Mouse (Mus musculus) liver, embryonic 16.5 days (tissue): Measurements from ENCODE around the gene Surf6. TPM values are rescaled to one million over a fixed set of nuclear protein-coding genes. Genes with fewer than 3 reads are reported as not detected.

ENCODE experiments used
- ATAC-seq: fragments of 200-750 bp; cut with Nextera tagmentation; 2 replicates; pipeline ENCODE4 v1.8.0; 2017; ENCODE audit warnings: low read depth, mild to moderate bottlenecking, moderate number of reproducible peaks, moderate library complexity
- H3K27ac ChIP-seq: fragments of 300-500 bp; sonication (generic); 2 replicates; pipeline ENCODE4 v1.5.1; 2014; ENCODE audit warnings: mild to moderate bottlenecking, low read length
- H3K27me3 ChIP-seq: fragments of 300-500 bp; sonication (generic); 2 replicates; pipeline ENCODE4 v1.6.1; 2014; ENCODE audit warnings: low read depth, low read length, mixed read lengths; ENCODE audit not compliant: control insufficient read depth, insufficient read depth
- H3K36me3 ChIP-seq: fragments of 300-500 bp; sonication (generic); 2 replicates; pipeline ENCODE4 v1.6.1; 2014; ENCODE audit warnings: mild to moderate bottlenecking; ENCODE audit not compliant: control insufficient read depth, insufficient read depth
- H3K4me1 ChIP-seq: fragments of 300-500 bp; sonication (generic); 2 replicates; pipeline ENCODE4 v1.6.1; 2014; ENCODE audit warnings: low read depth, low read length, mixed read lengths; ENCODE audit not compliant: control insufficient read depth
- H3K4me2 ChIP-seq: fragments of 300-500 bp; sonication (generic); 2 replicates; pipeline ENCODE4 v1.6.1; 2014; ENCODE audit warnings: low read depth, low read length, mixed read lengths
- H3K4me3 ChIP-seq: fragments of 300-500 bp; sonication (generic); 2 replicates; pipeline ENCODE4 v1.5.1; 2014; ENCODE audit warnings: low read depth, mild to moderate bottlenecking, low read length
- H3K9ac ChIP-seq: fragments of 300-500 bp; sonication (generic); 2 replicates; pipeline ENCODE4 v1.6.1; 2014; ENCODE audit warnings: low read depth, low read length
- H3K9me3 ChIP-seq: fragments of 300-500 bp; sonication (generic); replicated peaks from 2 replicates; pipeline ENCODE4 v1.6.1; 2016; ENCODE audit warnings: low read length; ENCODE audit not compliant: control insufficient read depth
- WGBS: fragments of 180-500 bp; shearing (Covaris S2); extraction: QIAGEN DNeasy Blood & Tissue Kit; methylation state at CpG from one replicate; pipeline ENCODE4 v1.1.7; 2014; ENCODE audit not compliant: insufficient replicate concordance; 5-methylcytosine and 5-hydroxymethylcytosine counted together
- polyA plus RNA-seq: library from polyadenylated mRNA; unstranded; fragments of >200 nt; fragmentation: Nextera tagmentation; extraction: Ambion mirVana; gene quantifications from 2 replicates; pipeline ENCODE4 v1.2.1, GENCODE M21; 2015

The Surf6 gene
- polyA plus RNA-seq = 8.7 and 9.4 TPM in 2 replicates

DNA sequence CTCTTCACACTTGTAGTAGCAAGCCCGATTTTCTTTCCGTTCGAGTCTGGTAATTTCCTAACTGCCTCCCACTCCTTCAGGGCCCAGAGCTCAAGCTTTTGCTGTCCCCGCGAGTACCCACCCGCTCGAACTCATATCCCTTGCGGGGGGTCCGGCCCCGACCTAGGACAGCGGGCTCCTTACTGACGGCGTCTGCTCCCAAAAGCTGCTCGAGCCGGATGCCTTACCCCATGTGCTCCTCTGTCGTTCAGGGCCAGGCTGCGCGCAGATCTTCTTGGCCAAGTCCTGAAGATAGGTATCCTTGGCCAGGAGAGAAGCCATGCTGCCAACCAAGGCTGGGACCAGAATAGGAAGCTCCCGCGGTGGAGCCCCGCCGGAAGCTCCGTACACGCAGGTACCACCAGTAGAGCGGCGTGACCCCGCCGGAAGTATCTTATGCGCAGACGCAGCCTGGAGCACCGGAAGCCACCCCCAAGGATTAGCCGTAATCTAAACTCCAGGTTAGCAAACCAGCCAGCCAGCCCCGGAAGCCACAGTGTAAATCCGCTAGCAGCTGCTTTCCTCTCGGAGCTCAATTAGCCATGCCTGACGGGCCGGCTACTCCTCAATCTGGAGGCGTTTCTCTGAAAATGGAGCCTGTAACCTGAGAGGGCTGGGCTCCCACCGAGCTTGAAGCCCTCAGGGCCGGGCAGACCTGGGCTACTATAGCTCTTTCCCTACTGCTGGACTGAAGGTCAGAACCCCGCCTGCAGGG lies at the start of gene Surf6:
Surf6 (minus strand) TSS at position 413 of the 754 bp plus-strand sequence.
- WGBS = under 1% methylated on average over 41 of the region's 41 CpGs
- peak within 1 kb of the TSS; percentile 80 for H3K27ac ChIP-seq
- H3K9ac ChIP-seq = peak within 1 kb of the TSS; percentile 80
- H3K4me1 ChIP-seq = peaks cover 23% of the 10 kb centered on the region
- H3K27me3 ChIP-seq = no peaks in the 10 kb centered on the region
- no peaks in the 10 kb centered on the region for H3K9me3 ChIP-seq
- peak within 1 kb of the TSS; percentile 84 for H3K4me3 ChIP-seq
- ATAC-seq = peak; percentile 94
- H3K36me3 ChIP-seq = peaks cover 24% of the 10 kb centered on the region
- H3K4me2 ChIP-seq = peak within 1 kb of the TSS; percentile 78

DNA sequence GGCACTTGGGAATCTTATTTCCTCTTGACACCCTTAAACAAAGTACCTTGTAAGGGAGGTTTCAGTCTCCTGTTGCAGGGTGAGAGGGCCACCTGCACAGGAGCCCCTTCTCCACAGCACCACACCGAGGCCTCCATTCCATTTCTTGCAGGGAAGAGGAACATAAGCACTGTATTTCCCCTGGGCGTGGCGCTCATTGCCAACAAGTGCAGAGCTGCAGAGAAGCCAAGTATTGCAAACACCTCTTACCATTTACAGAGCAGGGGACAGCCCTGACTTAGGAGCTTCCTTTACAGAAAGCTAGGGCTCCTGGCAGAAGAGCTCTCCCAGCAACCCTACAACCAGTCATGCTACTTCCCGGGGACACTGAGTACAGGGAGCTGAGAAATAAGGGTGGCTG lies 49.5 kb upstream of the Surf6 start:
- ATAC-seq = no peak
- Histone ChIP-seq H3K4me3 (no peak overlapping the region), H3K36me3 (peaks cover 18% of the 10 kb centered on the region), H3K27ac (no peak overlapping the region), H3K27me3 (no peaks in the 10 kb centered on the region), H3K4me1 (no peaks in the 10 kb centered on the region), H3K4me2 (no peak overlapping the region), H3K9ac (no peak overlapping the region), H3K9me3 (no peaks in the 10 kb centered on the region)
- WGBS = 78% methylated on average over 4 of the region's 4 CpGs

DNA sequence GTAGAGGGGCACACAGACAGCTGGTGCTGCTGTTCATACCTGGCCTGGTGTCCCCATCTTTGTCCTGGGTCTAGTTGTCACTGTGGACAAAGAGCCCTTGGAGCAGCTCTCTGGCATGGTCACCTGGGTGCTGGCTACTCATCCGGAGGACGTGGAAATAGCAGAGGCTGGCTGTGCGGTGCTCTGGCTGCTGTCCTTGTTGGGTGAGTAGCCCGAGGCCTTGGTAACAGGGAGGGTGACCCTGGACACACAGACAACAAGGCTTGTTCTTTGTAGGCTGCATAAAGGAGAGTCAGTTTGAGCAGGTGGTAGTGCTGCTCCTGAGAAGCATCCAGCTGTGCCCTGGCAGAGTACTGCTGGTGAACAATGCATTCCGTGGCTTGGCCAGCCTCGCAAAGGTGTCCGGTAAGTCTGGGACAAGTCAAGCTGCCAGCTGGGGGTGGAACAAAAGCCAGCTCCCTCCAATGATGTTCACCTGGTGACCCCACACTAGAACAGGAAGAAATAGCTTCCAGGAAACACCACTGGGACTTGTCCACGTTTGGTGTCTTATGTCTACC lies 48.7 kb upstream of the Surf6 start:
- Histone ChIP-seq H3K27ac (no peak overlapping the region), H3K27me3 (no peaks in the 10 kb centered on the region), H3K4me3 (no peak overlapping the region), H3K4me1 (no peaks in the 10 kb centered on the region), H3K9ac (no peak overlapping the region), H3K4me2 (no peak overlapping the region), H3K9me3 (no peaks in the 10 kb centered on the region), H3K36me3 (peaks cover 16% of the 10 kb centered on the region)
- no peak for ATAC-seq
- 79% methylated on average over 8 of the region's 8 CpGs for WGBS

DNA sequence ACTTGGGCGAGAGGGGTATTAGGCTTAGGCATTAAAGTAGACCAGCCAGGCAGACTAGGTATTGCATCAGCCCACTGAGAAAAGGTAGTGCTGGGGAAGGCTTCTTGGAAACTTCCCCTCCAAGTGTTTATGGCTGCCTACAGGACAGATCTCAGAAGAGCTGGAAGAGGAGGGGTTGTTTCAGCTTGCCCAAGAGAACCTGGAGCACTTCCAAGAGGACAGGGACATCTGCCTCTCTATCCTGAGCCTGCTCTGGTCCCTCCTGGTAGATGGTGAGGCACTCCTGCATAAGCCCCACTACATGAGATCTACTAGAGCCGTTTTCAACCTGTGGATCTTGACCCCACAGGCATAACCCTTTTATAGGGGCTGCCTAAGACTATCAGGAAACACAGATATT lies 47.7 kb upstream of the Surf6 start:
- H3K27me3 ChIP-seq = no peaks in the 10 kb centered on the region
- no peaks in the 10 kb centered on the region for H3K4me1 ChIP-seq
- no peak for ATAC-seq
- H3K36me3 ChIP-seq = peaks cover 15% of the 10 kb centered on the region
- no peak overlapping the region for H3K4me3 ChIP-seq
- H3K27ac ChIP-seq = no peak overlapping the region
- 58% methylated on average over 2 of the region's 2 CpGs for WGBS
- H3K9ac ChIP-seq = no peak overlapping the region
- H3K4me2 ChIP-seq = no peak overlapping the region
- no peaks in the 10 kb centered on the region for H3K9me3 ChIP-seq

DNA sequence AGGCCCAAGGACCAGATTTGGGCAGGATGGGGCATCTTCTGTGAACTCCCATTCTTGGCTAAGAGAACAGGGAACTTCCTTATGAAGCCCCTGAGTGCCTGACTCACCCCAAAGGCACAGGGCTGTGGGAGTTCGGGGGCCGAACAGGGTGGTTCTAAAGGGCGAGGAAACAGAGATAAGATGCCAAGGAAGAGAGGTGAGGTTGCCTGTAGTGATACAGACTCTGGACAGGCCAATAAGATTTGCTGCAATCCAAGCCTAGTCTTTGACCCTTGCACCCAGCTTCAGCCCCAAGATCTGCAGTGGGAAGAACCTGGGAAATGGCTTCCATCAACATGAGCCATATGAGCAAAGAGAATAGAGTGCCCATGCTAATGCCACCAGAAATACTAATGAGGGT lies 40.6 kb upstream of the Surf6 start:
- no peak for ATAC-seq
- Histone ChIP-seq H3K27ac (no peak overlapping the region), H3K4me3 (no peak overlapping the region), H3K36me3 (no peaks in the 10 kb centered on the region), H3K4me1 (no peaks in the 10 kb centered on the region), H3K27me3 (no peaks in the 10 kb centered on the region), H3K4me2 (no peak overlapping the region), H3K9me3 (no peaks in the 10 kb centered on the region), H3K9ac (no peak overlapping the region)
- 45% methylated on average over 3 of the region's 3 CpGs for WGBS

DNA sequence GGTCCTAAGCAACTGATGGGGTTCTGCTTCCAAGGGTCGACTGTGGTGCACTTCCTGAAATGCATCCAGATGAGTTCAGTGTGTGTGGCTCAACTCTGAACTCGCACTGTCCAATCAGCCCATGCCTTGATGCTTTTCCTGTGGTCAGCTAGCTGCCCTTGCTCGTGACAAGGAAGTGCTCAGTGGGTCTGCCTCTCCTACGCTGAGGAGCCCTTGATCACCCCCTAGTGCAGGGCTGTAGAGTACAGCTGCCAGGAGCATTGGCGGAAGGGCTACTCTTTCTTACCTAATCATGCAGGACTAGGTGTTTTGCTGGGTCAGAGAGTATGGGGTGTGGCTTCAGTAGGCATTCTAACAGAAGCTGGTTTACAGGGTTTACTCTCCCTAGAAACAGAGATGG lies 38.9 kb upstream of the Surf6 start:
- Histone ChIP-seq H3K27ac (no peak overlapping the region), H3K9ac (no peak overlapping the region), H3K4me2 (no peak overlapping the region), H3K9me3 (no peaks in the 10 kb centered on the region), H3K36me3 (no peaks in the 10 kb centered on the region), H3K27me3 (no peaks in the 10 kb centered on the region), H3K4me1 (no peaks in the 10 kb centered on the region), H3K4me3 (no peak overlapping the region)
- ATAC-seq = peak; percentile 60
- WGBS = 28% methylated on average over 5 of the region's 5 CpGs

DNA sequence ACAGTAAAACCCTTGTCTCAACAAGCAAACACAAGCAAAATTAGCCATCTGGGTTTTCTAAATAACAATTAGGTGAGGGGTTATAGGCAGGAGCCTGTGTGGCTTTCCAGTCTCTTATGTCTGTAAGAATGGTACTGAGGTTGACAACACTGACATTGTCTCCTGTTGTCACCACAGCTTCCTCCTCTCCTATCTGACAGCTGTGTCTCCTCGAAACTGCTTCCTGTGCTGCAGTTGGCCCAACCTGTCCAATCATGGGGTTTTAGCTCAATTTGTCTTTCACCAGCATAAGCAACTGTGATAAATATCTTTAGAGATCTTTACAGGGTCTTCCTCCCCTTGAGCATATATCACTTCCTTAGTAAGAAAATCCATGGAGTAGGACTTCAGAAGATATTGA lies 33.7 kb upstream of the Surf6 start:
- Histone ChIP-seq H3K36me3 (no peaks in the 10 kb centered on the region), H3K4me3 (no peak overlapping the region), H3K27me3 (no peaks in the 10 kb centered on the region), H3K27ac (no peak overlapping the region), H3K9ac (no peak overlapping the region), H3K4me1 (peaks cover 21% of the 10 kb centered on the region), H3K9me3 (no peaks in the 10 kb centered on the region), H3K4me2 (no peak overlapping the region)
- 21% methylated on average over 1 of the region's 1 CpGs for WGBS
- ATAC-seq = no peak

DNA sequence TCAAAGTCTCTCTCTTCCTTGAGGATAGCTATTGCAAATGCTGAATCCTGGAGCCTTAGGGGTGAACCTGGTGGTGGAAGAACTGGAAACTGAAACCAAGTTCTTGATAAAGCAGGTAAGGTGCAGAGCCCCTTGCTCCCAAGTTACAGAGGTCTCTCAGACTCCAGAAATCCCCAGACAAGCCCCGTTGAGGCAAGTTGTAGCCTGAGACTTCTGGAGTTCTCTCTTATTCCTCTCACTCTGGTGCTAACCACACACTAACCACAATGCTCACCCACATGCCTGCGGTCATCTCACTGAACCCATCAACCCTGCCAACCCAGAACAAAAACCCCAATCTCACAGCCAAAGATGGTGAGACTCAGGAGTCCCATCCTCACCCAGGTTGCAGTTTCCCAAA lies 32.6 kb upstream of the Surf6 start:
- Histone ChIP-seq H3K4me1 (peaks cover 31% of the 10 kb centered on the region), H3K36me3 (no peaks in the 10 kb centered on the region), H3K27ac (no peak overlapping the region), H3K4me3 (no peak overlapping the region), H3K4me2 (no peak overlapping the region), H3K9me3 (no peaks in the 10 kb centered on the region), H3K27me3 (no peaks in the 10 kb centered on the region), H3K9ac (no peak overlapping the region)
- ATAC-seq = no peak
- WGBS = 18% methylated on average over 2 of the region's 2 CpGs

DNA sequence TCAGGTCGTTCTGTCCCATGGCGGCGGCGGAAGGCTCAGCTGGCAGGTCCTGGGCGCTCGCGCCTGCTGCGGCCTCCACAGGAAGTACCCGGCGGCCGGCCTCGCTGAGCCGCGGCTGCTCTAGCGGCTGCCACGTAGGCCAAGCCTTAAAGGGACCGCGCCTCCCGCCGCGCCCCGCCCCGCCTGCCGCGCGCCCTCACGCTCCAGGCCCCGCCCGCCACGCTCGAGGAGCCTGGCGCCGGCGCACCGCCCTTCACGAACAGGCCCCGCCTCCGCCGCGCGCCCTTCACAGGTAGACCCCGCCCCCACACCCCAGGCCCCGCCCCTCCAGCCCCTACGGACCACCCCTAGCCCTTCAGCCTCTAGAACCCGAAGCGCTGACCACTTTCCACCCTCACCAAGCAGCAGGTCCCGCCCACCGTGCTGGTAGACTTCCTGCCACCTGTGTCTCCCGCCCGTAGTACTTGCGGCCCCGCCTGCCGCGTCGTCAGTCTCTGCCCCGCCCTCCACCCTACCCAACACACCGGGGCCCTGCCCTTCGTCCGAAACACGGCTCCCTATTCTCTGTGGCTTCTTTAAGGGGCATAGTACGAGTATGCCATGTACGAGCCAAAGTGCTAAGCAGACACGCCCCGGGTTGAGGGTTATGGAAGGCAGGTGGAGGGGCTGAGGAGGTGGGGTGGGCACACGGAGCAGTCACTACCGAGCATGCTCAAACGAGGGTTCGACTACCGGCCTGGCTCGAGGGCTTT lies 30.8 kb upstream of the Surf6 start, which contains the start of the genes Surf4 and Stkld1:
Surf4 (minus strand) TSS at position 625 of the 752 bp plus-strand sequence.
Stkld1 (plus strand) TSS at position 744 of the 752 bp plus-strand sequence.
- H3K4me3 ChIP-seq = peak within 1 kb of the TSS; percentile 92
- H3K27me3 ChIP-seq = no peaks in the 10 kb centered on the region
- H3K9me3 ChIP-seq = no peaks in the 10 kb centered on the region
- H3K9ac ChIP-seq = peak within 1 kb of the TSS; percentile 99
- peaks cover 34% of the 10 kb centered on the region for H3K4me1 ChIP-seq
- peak within 1 kb of the TSS; percentile 91 for H3K4me2 ChIP-seq
- under 1% methylated on average over 60 of the region's 70 CpGs for WGBS
- H3K27ac ChIP-seq = peak within 1 kb of the TSS; percentile 90
- no peaks in the 10 kb centered on the region for H3K36me3 ChIP-seq
- peak; percentile 93 for ATAC-seq
